Mouse (Mus musculus) layer of hippocampus, adult 2 months (tissue): Measurements from ENCODE around the gene Nkiras2. TPM values are rescaled to one million over a fixed set of nuclear protein-coding genes. Genes with fewer than 3 reads are reported as not detected.
"Not testable (repeated sequence)": the region's sequence is repeated elsewhere in the genome, so short reads cannot be mapped to it uniquely, and the experiment has no call there.

Source experiments
- DNase-seq, 2 experiments: peaks; one replicate each; pipeline ENCODE4 v3.0.0; 2022; ENCODE audit warnings: low spot score in 2 of 2
- H3K27ac ChIP-seq: fragments of 200-600 bp; 2 replicates; pipeline ENCODE4 v1.8.1; 2022
- H3K4me3 ChIP-seq: fragments of 200-600 bp; 2 replicates; pipeline ENCODE4 v1.8.1; 2022; ENCODE audit warnings: mild to moderate bottlenecking
- CTCF ChIP-seq: fragments of 200-600 bp; conservative IDR thresholded peaks from 2 replicates; pipeline ENCODE4 v1.8.1; 2022; ENCODE audit warnings: antibody characterized with exemption, mild to moderate bottlenecking, moderate library complexity
- total RNA-seq, 2 experiments: library from RNA; stranded (reverse); gene quantifications; 2 replicates each; pipeline ENCODE4 v1.2.3; 2021

Nkiras2 gene
- total RNA-seq, 2 experiments from 2014 or later: 11.8 to 13.1 TPM

- peak; percentile 39 for TF ChIP-seq CTCF
- Histone ChIP-seq H3K27ac (peak overlapping the region; percentile 77), H3K4me3 (no peak overlapping the region)
- no peak for DNase-seq
These were observed 13.6 kb upstream of the Nkiras2 start for GRCm38 (mm10) chr11:100605451-100605850.

- no peak for DNase-seq
- H3K4me3 ChIP-seq: no peak overlapping the region
- TF ChIP-seq CTCF: no peak
- H3K27ac ChIP-seq: no peak overlapping the region
These were observed 11.9 kb upstream of the Nkiras2 start for GRCm38 (mm10) chr11:100607121-100607520.

DNA sequence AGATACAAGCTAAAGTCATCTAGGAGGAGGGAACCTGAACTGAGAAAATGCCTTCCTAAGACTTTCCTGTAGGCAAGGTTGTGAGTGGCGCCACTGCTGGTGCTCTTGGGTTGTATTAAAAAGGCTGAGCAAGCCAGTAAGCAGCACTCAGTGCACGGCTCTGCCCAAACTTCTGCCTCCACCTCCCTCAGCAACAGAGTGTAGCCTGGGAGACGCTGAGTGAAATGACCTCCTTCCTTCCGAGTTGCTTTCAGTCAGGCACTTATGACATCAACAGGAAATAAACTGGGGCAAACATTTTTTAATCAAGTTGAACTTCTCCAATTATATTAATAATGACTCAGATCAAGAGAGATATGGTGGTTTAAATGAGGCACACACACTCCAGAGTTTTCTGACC, 10.2 kb upstream of the Nkiras2 start:
- no peak overlapping the region for H3K4me3 ChIP-seq
- no peak for DNase-seq
- H3K27ac ChIP-seq: peak overlapping the region; percentile 49
- TF ChIP-seq CTCF: no peak

- peak overlapping the region; percentile 49 for H3K27ac ChIP-seq
These were observed 9.6 kb upstream of the Nkiras2 start for GRCm38 (mm10) chr11:100609355-100609996.

GRCm38 (mm10) chr11:100609997-100610680, 8.9 kb upstream of the Nkiras2 start:
- H3K27ac ChIP-seq: peak overlapping the region; percentile 49
- DNase-seq: no peak
- TF ChIP-seq CTCF: no peak
- H3K4me3 ChIP-seq: no peak overlapping the region

More at GRCm38 (mm10) chr11:100609355-100609996, 9.6 kb upstream of the Nkiras2 start:
- DNase-seq: no peak
- no peak overlapping the region for H3K4me3 ChIP-seq
- TF ChIP-seq CTCF: no peak

DNA sequence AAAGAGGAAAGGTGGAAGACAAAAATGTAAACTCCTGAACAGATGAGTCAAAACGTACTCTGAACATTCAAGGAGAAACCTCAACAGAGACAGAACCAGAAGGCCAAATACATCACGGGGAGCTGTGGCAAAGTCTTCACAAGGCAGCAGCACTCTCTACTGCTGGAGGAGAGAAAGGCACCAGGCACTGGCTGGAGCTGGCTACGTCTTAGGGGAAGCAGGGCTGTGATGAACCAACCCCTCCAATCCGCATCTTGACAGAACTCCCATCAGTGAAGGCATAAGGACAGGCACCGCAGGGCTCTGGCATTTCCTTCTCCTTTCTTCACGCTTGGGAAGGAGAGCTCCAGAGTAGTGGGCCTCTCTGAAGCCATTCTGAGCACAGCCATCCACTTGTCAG, 7.4 kb upstream of the Nkiras2 start:
- Histone ChIP-seq H3K27ac (peak overlapping the region; percentile 49), H3K4me3 (no peak overlapping the region)
- no peak for DNase-seq
- peak; percentile 63 for TF ChIP-seq CTCF

DNA sequence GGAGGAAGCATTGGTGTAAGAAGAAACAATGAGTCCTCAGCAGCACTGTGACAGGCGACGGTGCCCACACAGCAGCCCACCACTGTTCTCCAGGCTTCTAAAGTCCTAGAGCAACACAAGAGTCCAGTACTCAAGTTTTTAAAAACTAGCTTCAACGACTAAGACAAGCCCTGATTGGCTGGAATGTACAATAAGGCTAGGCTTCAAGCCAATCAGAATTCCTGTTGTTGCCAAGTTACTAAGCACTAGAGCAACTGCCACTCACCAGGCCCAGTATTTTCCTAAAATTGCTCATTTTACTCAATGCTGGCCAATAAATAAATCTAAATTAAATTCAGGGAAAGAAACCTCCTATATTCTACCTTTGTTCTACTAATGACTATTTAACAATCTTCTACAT, 5.8 kb upstream of the Nkiras2 start:
- H3K27ac ChIP-seq: no peak overlapping the region
- H3K4me3 ChIP-seq: no peak overlapping the region
- DNase-seq: no peak
- TF ChIP-seq CTCF: no peak

DNA sequence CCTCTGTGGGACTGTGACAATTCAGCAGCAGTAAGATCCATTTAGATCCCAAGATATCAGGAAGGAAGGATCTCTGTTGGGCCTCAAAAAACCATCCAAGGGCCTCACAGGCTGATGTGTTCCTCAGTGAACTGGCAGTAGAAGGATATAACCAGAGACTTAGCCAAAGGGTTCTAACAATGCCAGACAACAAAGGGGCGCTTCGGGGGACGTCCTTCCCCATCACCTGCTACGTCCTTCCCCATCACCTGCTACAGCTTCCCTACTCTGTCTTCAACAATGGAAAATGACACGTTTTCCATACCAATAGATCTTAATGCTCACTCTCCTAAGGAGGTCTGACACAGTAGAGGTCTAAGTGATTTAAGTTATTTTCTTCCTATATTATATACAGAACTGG, 2.7 kb upstream of the Nkiras2 start:
- Histone ChIP-seq H3K27ac (no peak overlapping the region), H3K4me3 (no peak overlapping the region)
- DNase-seq: no peak
- TF ChIP-seq CTCF: no peak

- not testable (repeated sequence) for H3K27ac ChIP-seq, H3K4me3 ChIP-seq, DNase-seq
These were observed 2.2 kb upstream of the Nkiras2 start for GRCm38 (mm10) chr11:100616836-100617235.

GRCm38 (mm10) chr11:100617480-100617879, 1.6 kb upstream of the Nkiras2 start:
- Histone ChIP-seq H3K27ac (no peak overlapping the region), H3K4me3 (peak overlapping the region; percentile 98; the same call in 1 of the 2 replicates)
- no peak for DNase-seq
- TF ChIP-seq CTCF: no peak

DNA sequence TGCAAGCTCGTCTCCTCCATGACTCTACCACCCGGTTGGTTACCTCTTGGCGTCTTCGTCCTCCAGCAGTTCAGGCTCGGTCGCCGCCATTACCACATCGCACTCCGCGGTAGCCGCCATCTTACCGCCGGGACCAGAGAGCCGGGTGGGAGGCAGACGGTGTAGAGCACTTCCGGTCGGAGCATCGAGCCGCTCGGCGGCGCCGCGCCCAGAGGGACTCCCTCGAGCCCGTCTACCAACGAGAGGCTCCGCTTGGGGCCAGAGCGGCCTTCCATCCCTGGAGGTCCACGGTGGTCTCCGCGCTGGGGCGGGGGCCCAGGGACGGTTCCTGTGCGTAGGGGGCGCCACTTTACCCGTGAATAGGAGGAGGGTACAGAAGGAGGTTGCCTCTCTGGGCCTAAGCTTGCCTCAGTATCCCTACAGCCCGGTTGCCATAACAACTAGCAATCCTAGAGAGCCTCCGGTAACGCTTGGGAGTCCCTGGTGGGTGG, 486 bp downstream of the Nkiras2 start:
- TF ChIP-seq CTCF: peak; percentile 66
- peak; percentile 96 to 97 for DNase-seq
- H3K4me3 ChIP-seq: peak overlapping the region; percentile 98
- H3K27ac ChIP-seq: peak overlapping the region; percentile 97

GRCm38 (mm10) chr11:100619982-100620381, 938 bp downstream of the Nkiras2 start, which contains the start of gene Dnajc7:
Gene Dnajc7, minus strand, starts transcription at chr11:100620168.
- H3K27ac ChIP-seq: peak within 1 kb of the TSS; percentile 97
- no peak for DNase-seq
- peak within 1 kb of the TSS; percentile 98 for H3K4me3 ChIP-seq
- no peak for TF ChIP-seq CTCF

DNA sequence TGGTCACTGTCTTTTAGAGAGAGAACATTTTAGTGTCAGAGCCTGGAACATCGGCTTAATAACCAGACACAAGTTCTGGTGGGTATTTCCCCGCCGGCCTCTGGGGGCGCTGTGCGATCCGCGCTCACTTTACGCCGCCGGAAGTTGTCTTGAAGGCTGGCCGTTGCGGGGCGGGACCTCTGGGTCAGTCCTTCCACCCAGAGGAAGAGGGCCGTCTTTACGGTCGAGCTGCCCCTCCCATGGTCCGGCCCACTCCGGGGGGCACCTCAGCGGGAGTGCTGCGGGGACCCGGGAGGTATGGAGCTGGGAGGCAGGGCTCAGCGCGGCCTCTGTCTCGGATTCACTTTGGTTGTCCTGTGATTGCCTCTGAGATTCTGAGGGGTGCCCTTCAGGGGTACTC, 3.7 kb downstream of the Nkiras2 start:
- peak; percentile 99 for TF ChIP-seq CTCF
- Histone ChIP-seq H3K27ac (peak overlapping the region; percentile 93), H3K4me3 (peak overlapping the region; percentile 98)
- DNase-seq: peak; percentile 96 to 97
